Mouse (Mus musculus): ENCODE measurements around the gene Gja5.
"Not testable (repeated sequence)": the region's sequence is repeated elsewhere in the genome, so short reads cannot be mapped to it uniquely, and the experiment has no call there.

The Gja5 gene

DNA sequence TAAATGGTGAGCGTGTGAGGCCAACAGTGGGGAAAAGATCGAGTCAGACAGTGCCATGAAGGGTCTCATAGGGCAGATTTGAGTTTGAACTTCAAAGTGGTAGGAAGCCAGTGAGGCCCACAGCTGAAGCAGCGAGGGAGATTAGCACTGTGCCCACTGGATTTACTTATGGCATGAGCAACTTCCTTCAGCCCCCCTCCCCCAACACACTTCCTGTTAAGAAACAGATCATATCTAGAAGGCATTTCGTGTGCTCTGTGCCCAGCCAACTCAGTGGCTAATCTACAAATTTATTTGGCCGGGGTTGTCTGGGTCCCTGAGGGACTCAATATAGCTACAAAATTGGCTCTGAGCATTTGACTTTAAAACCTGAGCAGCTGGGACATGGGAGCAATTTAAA lies 139.7 kb downstream of the Gja5 start:
- no peak for DNase-seq

DNA sequence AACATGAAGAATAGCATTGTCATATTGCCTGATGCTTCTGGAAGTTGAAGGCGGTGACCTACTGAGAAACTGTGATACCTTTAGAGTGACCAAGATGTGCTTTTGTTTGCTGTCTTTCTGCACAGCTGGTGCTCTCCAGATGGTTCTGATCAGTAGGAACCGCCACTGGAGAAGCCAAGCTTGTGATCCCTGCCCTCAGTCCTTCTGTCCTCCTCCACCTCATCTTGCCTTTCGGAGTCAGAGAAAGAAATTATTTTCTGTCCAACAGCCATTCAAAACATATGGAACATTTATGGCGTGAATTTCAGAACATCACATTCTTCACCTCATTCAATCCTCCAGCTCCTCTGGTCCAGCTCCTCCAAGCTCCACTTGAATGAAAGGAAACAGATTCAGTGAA lies 143.3 kb downstream of the Gja5 start:
- no peak for DNase-seq

DNA sequence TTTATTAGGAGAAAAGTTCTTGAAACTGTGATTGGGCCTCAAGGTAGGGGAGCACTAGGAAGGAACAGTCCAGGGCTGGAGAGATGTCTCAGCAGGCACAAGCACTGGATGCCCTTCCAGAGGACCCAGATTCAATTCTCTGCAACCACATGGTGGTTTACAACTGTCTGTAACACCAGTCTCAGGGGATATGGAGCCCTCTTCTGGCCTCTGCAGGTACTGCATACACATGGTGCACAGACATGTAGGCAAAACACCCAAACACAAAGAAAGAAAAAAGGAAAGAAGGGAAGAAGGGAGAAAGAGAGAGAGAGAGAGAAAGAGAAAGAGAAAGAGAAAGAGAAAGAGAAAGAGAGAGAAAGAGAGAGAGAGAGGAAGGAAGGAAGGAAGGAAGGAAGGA lies 143.9 kb downstream of the Gja5 start:
- peak; percentile 9 to 28 for DNase-seq

DNA sequence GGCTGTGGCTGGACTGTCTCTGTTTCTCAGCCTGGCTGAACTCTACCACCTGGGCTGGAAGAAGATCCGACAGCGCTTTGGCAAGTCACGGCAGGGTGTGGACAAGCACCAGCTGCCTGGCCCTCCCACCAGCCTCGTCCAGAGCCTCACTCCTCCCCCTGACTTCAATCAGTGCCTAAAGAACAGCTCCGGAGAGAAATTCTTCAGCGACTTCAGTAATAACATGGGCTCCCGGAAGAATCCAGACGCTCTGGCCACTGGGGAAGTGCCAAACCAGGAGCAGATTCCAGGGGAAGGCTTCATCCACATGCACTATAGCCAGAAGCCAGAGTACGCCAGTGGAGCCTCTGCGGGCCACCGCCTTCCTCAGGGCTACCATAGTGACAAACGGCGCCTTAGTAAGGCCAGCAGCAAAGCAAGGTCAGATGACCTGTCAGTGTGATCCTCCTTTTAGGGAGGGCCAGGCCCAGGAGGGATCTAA lies 146.8 kb downstream of the Gja5 start:
- DNase-seq = no peak

DNA sequence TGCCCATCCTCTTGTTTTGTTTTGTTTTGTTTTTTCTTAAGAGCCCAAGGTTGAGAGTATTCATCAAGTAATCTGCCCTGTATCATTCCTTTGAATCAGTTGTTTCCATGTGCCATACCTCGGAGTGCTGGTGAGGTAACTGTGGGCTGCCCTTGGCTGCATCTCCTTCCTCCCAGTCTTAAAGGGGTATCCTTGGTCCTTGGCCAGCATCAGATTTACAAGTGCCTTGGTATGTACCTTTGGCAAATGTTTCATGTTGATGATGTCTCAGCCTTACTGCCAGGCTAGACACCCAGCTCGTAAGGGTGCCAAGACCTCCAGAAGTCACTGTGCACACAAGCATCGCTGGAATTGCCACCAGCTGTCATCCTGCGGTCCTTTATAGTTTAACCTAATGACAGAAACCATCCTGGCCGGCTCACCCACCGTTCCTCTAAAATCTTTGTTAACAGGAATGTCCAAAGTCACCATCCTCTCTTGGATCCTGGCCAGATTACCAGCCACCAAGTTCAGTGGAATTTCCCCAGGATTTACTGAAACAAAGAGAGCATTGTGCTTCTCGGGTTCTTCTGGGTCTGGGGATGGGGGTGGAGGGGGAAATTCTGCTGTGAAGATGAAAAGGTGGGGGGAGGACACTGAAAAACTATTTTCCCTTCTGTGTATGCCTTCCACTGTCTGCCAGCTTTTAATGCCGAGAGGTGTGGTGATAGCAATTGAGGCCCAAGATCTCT lies 147.7 kb downstream of the Gja5 start:
- no peak for DNase-seq

DNA sequence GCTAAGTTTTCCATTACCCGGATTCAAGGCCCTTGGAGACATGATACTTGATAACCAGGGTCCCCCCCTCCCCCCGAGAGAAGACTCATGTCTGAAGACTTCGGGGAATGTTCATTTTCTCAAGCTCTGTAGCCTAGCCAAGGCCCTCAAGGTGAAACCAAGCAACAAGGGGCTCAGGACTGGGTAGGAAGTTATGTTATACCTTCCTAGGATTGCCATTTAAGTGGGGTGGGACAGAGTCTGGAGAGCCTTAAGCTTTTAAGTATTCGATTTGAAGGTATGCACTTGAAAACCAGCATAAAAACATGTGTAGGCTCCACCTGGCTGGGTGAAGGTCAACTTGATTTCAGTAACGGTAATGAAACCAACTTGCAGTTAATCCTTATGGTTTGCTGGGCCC lies 154.2 kb downstream of the Gja5 start:
- DNase-seq = no peak

DNA sequence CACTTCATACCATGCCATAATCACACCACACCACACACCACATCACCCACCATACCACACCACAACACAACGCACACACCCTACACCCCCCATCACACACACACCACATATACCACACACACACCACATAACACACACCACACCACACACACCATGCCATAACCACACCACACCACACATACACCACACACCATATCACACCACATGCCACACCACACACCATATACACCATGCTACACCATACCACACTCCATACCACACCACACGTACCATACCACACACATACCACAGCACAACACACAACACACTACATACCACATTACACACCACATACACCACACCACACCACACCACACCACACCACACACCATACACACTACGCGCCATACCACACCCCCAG lies 155.6 kb downstream of the Gja5 start:
- DNase-seq = no peak

DNA sequence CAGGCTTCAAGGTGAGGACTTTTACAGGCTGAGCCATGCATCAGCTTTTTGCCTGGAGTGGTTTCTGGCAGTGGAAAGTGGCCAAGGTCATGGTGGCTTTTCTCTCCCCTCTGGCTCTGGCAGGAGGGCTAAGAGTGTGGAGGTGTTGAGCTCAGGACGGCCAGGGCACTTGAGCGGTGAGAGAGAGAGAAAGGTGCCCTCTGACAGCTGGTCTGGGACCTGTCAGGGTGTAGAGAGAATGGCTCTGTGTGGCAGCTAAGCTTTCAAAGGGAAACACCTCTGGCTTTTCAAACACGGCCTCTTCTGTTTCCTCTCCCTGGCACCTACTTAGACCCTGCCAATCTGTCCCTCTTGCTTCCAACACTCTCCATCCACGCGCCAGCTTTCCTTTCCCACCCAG lies 158.3 kb downstream of the Gja5 start:
- DNase-seq = no peak

DNA sequence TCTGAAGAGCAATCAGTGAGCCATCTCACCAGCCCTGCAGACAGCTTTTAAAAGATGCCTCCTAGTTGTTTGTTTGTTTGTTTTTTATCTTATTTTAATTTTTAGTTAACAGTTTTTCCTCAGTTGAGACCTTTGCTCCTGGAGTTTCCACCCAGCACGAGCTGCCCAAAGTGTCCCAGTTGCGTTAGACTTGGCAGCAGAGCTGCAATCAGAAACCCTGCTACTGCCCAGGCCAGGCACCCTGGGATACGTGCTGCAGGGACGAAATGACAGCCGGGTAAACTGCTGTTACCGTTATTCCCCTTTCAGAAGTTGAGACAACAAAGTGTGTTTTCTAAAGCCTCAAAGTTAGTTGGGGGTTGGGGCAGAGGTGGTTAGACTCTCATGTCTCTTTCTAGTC lies 159.6 kb downstream of the Gja5 start:
- no peak for DNase-seq

DNA sequence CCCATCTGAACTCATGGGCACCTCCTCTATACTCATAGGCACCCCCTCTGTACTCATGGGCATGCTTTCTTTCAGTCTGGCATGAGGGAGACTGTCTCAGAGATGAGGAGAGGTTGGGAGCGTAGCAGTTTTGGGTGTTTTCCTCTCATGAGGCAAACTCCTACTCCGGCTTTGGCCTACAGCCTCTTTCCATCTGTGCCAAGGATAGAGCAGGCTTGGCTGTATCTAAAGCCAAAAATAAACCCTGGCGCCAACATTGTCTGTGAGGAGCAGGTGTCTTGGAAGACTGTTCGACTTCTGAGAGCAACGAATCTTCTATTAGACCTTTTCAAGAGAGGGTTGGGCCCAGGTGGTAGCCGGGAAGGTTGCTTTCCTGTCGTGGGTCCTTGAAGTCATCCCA lies 165.1 kb downstream of the Gja5 start:
- not testable (repeated sequence) for DNase-seq

DNA sequence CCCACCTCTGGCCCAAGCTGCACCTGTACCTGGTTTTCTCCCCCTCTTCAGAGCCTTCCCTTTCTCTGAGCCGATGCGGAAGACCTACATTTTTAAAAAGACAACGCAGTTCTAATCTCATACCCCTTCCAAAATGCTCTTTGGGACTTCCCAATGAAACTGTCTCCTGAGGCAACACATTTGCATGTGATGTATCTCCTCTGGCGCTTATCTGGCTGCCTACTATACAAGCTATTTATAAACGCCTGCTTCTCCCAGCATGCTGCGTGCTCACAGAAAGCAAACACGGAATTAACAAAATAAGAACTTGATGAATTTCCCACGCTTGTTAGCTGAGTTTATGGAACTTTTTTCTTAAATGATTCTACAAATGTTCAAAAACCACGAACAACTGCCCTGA lies 167.4 kb downstream of the Gja5 start:
- DNase-seq = not testable (repeated sequence)

DNA sequence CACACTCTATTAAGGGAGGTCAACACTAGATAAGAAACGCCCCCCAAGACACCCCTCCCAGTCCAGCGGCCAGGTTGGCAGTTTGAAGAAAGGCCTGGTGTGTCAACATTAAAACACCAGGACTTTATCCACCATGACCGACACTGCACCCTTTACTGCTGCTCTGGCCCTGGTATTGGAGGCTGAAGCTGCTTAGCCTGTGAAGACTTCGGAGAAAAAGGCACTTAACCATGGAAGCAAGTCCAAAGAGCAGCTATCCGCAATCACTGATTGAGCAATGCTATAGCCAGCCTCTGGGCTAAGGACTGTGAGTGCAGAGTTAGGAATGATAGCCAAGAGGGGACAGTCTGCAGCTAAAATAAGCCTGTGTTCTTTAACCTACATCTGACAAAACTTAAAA lies 167.9 kb downstream of the Gja5 start:
- DNase-seq = not testable (repeated sequence)

DNA sequence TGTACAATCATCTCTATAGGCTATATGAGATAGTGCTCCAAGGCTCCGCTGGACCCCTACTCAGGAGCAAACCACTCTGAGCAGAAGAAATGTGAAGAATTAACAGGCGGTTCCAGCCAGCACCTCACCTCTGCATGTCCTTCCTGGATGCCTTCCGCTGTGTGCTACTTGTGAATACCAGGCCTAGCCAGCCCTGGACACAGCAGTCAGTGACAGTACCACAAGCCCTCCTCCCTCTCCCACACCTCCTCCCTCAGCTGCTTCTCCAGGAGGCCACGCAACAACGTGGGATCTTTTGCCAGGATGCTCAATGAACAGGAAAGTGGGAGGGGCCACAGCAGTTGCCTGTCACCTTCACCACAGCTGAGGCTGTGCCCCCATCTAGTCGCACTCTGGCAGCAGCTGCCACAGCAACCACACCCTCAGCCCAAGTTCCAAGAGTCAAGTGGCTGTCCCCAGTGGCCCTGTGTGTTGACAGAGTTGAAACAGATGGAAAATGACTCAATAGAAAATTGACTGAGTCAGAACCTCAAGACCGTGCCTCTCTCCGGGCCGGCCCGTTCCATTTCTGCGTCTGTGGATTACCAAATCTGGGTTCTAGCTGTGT lies 171.4 kb downstream of the Gja5 start:
- not testable (repeated sequence) for DNase-seq

DNA sequence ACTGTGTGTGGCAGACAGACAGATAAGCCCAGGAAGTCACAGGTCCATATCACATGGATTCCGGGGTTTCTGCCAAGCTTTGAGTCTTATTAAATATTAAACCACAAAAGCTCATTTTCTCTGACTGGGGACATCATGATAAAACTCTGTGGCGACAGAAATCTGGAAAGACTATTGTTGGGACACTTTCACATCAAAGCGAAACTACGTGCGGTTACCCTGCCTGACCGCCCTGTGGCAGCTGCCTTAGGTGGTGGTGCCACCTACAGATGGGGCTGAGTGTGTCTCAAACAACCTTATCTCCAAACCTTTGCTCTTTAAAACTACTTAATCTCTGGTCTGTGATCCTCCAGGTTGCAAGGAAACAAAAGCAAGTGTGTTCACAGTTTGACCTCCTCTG lies 171.9 kb downstream of the Gja5 start:
- peak; percentile 47 to 55 for DNase-seq

DNA sequence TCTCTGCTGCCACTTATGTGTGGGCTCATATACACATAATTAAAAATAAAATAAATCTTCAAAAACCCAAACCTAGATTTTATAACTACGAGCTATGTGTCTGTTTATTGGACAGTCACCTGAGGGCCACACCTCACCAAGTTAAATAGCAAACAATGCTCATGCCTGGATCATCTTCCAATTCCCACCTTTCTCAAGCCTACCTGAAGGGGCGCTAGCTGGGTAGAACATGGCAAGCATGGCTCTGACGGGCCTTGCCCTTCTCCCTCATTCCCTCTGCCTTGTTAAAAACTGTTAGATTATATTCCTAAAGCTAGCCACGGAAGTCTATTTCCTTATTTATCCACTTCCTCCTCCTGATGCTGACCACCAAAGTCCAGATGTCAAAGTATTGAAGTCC lies 173.9 kb downstream of the Gja5 start:
- no peak for DNase-seq

DNA sequence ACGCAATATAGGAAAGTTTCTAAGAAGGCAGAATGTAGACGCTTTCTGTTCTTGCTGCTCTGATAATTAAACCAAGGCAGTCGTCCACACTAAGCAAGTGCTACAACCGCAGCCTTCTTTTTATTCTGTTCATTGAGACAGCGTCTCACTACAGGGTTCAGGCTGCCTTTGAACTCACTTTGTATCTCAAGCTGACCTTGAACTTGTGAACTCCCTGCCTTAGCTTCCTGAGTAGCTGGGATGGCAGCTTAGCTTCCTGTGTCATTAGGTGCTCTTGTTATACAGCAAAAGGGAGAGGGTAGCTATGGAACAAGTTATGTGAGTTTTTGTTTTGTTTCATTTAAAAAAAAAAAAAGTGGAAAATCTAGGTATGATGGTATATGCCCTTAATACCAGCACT lies 177.7 kb downstream of the Gja5 start:
- DNase-seq = no peak

DNA sequence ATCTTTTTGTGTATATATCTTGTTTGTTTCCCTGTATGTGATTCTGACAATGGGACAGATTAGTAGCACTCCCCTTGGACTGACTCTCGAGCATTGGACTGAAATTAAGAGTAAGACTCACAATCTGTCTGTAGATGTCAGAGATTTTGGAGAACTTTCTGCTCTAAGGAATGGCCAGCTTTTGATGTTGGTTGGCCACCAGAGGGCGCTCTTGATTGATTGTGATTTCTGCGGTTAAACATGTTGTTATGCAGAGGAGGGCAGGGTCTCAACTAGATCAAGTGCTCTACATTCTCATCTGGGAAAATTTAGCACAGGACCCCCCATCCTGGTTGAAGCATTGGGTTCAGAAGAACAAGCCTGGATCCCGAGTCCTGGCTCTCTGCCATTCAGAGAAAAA lies 182.8 kb downstream of the Gja5 start:
- peak; percentile 68 to 72 for DNase-seq

DNA sequence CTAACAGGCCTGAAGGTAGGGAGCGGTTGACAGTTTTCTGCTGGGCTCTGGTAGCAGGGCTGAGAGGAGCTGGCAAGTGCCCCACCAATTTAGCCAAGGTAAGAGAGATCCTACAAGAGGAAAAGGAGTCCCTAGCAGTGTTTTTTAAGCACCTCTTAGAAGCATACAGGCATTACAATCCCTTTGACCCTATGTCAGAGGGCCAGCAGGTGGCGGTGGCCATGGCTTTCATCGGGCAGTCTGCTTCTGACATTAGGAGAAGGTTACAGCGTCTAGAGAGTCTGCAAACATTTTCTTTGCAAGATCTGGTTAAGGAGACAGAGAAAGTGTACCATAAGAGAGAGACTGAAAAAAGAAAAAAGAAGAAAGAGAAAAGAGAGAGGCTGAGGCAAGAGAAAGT lies 183.8 kb downstream of the Gja5 start:
- not testable (repeated sequence) for DNase-seq

DNA sequence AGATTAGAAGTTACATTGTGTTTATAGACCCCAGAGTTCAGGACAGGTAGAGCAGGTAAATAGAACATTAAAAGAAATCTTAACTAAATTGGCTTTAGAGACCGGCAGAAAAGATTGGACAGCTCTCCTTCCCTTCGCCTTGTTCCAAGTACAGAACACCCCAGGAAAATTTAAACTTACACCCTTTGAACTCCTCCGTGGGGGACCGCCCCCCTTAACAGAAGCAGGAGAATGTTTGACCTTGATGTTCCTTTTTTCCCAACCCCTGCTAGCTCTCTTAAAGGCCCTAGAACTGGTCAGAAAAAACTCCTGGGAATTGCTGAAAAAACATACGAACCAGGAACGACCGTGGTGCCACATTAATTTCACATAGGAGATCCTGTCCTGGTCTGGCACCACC lies 187.5 kb downstream of the Gja5 start:
- not testable (repeated sequence) for DNase-seq

DNA sequence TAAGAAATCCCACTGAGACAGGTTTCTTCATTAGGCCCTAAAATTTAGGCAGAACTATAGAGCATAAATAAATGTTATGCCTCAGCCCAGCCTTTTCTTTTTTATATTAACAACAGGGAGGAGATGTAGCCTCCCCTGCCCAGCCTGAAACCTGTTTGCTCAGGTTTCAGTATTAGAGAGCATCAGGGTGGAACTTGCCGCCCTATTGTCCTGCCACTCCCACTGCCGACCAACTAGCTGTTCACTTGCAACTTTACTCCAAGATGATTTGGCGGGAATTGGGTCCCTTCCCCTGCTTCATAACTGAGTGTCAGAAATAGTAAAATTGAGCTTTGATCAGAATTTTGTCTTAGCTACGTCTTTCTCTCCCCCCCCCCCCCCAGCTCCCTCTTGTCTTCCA lies 192.2 kb downstream of the Gja5 start:
- DNase-seq = not testable (repeated sequence)

DNA sequence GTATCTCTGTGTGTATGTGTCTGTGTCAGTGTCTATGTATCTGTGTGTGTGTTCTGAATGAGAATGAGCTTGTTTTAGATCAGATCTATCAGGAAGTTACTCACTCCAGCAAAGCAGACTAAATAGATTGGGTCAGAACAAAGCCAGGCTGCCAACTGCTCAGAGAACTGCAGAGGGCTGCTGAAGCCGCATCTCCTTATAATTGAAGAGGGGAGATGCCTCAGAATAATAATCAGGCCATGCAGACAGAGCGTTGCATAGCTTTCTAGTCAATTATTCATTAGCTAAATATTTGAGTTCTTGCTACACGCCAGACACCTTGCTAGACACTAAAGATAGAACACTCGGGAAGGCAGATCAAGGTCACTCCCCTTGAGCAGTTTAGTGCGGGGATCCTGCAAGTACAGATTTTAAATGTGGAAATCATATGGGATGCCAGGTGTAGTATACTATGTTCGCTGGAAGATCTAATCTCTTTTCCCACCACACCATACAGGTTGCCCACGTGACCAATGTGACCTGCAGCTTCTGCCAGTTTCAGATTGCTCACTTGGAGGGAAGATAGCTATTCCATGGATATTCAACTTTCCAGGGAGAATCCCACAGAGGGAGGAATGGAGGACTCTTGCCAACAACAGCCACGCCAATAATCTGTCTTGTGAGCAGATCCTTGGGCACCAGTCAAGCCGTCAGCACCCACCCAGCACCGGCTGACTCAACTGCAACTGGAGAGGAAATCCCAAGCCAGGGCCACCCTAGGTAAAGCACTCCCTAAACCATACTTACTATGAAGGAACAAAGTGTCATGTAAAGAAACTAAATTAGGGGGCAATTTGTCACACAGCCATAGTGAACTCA lies 196.5 kb downstream of the Gja5 start:
- no peak for DNase-seq

DNA sequence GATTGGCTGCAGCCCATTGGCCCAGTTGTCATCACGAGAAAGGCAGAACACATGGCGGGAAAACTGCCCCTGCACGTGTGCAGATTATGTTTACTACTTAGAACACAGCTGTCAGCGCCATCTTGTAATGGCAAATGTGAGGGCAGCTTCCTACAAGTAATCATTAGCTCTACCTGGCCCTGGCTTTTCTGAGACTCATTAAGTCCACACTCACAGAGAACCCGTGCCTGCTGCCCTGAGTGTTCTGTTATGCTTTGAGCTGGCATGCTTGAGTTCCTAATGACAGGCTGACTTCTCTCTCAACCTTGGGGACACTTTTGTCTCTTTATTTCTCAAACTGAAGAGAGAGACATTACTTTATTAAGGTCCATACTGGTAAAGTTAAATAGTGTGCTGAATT lies 199.5 kb downstream of the Gja5 start:
- DNase-seq = not testable (repeated sequence)

DNA sequence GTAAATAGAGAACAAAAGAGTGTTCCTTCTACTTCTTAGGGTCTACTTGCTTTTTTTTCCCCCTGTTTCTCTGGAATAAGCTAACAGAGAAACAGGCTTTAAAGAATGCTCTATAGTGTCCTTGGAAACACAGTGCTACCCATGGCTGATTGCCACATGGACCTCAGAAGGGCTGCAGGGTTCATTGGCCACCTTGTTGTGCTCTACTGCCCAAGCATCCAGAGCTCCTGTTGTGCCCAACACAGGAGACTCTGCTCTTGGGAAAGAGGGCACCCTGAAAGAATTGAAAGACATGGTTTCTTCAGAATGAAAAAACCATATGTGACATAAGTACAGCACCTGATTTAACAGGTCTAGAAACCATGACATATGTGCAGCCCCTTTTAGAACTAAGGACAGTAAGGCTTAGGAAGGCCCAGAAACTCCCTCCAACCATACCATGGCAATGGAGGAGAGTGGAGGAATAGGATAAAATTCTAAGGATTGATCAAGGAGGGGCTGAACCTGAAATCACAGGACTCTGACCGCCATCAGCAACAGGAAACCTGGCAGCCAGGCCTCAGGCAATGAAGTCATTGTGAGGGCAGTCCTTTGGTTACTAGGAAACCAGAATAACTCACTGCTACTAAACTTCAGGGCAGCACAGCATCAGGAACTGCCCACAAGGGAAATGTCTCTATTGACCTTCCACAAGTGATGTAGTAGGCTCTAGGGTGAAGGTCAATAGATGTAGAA lies 200.4 kb downstream of the Gja5 start:
- no peak for DNase-seq

Measured in B cell, adult 2 months (primary cell).